Mouse (Mus musculus) adrenal gland, postnatal 14 days (tissue): ENCODE data around the gene Ttn. TPM values are rescaled to one million over a fixed set of nuclear protein-coding genes. Genes with fewer than 3 reads are reported as not detected.
"Not testable (repeated sequence)": the region's sequence is repeated elsewhere in the genome, so short reads cannot be mapped to it uniquely, and the experiment has no call there.

Experiments
- DNase-seq: peaks from one replicate; pipeline ENCODE4 v3.0.0; 2021; ENCODE audit warnings: mixed read lengths
- long read RNA-seq, 2 experiments: library from polyadenylated mRNA; stranded (forward); transcript quantifications; one replicate each; pipeline ENCODE4 v2.0.0; 2021
- total RNA-seq: library from RNA; stranded (reverse); gene quantifications from 2 replicates; pipeline ENCODE4 v1.2.3, GENCODE M21; 2021

Gene Ttn
- total RNA-seq, result 0.37 and 0.83 TPM in 2 replicates
- long read RNA-seq, experiment 1, result 0 reads
- long read RNA-seq, experiment 2, result 0 reads

- DNase-seq, result no peak
Measured at GRCm38 (mm10) chr2:76982391-76983145, at the start of gene Ttn. Gene Ttn, minus strand, starts transcription at chr2:76982547.

GRCm38 (mm10) chr2:77020649-77021048 lies 38.3 kb upstream of the Ttn start:
- no peak for DNase-seq

- DNase-seq, result no peak
Measured at GRCm38 (mm10) chr2:77017735-77018134, 35.4 kb upstream of the Ttn start.

- not testable (repeated sequence) for DNase-seq
Measured at GRCm38 (mm10) chr2:77013449-77013848, 31.1 kb upstream of the Ttn start.

GRCm38 (mm10) chr2:77011981-77012380 lies 29.6 kb upstream of the Ttn start:
- DNase-seq, result no peak

GRCm38 (mm10) chr2:77007015-77007414 lies 24.7 kb upstream of the Ttn start:
- DNase-seq, result no peak

- DNase-seq, result no peak
Measured at GRCm38 (mm10) chr2:77003148-77003547, 20.8 kb upstream of the Ttn start.

- no peak for DNase-seq
Measured at GRCm38 (mm10) chr2:76998351-76998750, 16.0 kb upstream of the Ttn start.

GRCm38 (mm10) chr2:76992493-76993201 lies 10.3 kb upstream of the Ttn start:
- no peak for DNase-seq

GRCm38 (mm10) chr2:76987317-76987716 lies 5.0 kb upstream of the Ttn start:
- no peak for DNase-seq

- DNase-seq, result no peak
Measured at GRCm38 (mm10) chr2:76984384-76984783, 2.0 kb upstream of the Ttn start.

GRCm38 (mm10) chr2:76983601-76984000 lies 1.3 kb upstream of the Ttn start:
- DNase-seq, result no peak

GRCm38 (mm10) chr2:76981717-76982116 lies 630 bp downstream of the Ttn start:
- DNase-seq, result no peak

- DNase-seq, result peak; percentile 66
Measured at GRCm38 (mm10) chr2:76980146-76980545, 2.2 kb downstream of the Ttn start.

- no peak for DNase-seq
Measured at GRCm38 (mm10) chr2:76977650-76978049, 4.7 kb downstream of the Ttn start.

- no peak for DNase-seq
Measured at GRCm38 (mm10) chr2:76972051-76972450, 10.3 kb downstream of the Ttn start.

- no peak for DNase-seq
Measured at GRCm38 (mm10) chr2:76971069-76971468, 11.3 kb downstream of the Ttn start.

GRCm38 (mm10) chr2:76970669-76971068 lies 11.7 kb downstream of the Ttn start:
- no peak for DNase-seq

- DNase-seq, result no peak
Measured at GRCm38 (mm10) chr2:76970204-76970603, 12.1 kb downstream of the Ttn start.

GRCm38 (mm10) chr2:76969637-76970036 lies 12.7 kb downstream of the Ttn start:
- no peak for DNase-seq

GRCm38 (mm10) chr2:76968919-76969318 lies 13.4 kb downstream of the Ttn start:
- peak; percentile 82 for DNase-seq

GRCm38 (mm10) chr2:76966582-76966981 lies 15.8 kb downstream of the Ttn start:
- DNase-seq, result no peak

- no peak for DNase-seq
Measured at GRCm38 (mm10) chr2:76966013-76966412, 16.3 kb downstream of the Ttn start.

GRCm38 (mm10) chr2:76965542-76965941 lies 16.8 kb downstream of the Ttn start:
- no peak for DNase-seq
